Mouse (Mus musculus): ENCODE measurements around the gene Armh2. TPM values are rescaled to one million over a fixed set of nuclear protein-coding genes. Genes with fewer than 3 reads are reported as not detected.

The Armh2 gene
- polyA plus RNA-seq, 1 experiment from 2014 or later: not detected

DNA sequence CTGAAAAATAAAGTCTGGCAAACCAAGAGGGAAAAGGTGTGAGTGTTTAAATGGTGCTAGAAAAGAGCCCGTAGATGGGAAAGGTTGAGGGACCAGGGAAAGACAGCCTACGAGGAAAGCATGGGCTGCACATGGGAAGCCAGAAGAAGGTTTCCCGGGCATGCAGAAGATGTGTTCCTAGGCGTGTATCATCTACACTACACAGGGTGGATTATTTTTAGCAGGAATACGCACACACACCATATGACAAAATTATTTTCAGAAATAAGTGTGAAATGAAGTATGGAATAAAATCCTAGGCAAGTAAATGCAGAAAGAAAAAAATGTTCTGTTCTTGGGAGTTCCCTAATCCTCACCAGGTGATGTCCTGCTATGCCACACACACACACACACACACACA lies 46.4 kb downstream of the Armh2 start:
- Histone ChIP-seq H3K4me1 (replicated peaks) (0 out of 2 replicates have a peak, but pooled peaks cover 4% of the 10 kb centered on the region), H3K36me3 (no peaks in the 10 kb centered on the region), H3K27ac (no peak overlapping the region), H3K27me3 (no peaks in the 10 kb centered on the region), H3K4me3 (replicated peaks) (no peak overlapping the region), H3K4me2 (replicated peaks) (no peak overlapping the region), H3K9me3 (no peaks in the 10 kb centered on the region), H3K9ac (replicated peaks) (no peak overlapping the region)
- WGBS: 92% methylated on average over 5 of the region's 5 CpGs
- no peak for ATAC-seq

- WGBS: 70% methylated on average over 2 of the region's 2 CpGs
- no peak overlapping the region for H3K27ac ChIP-seq
- no peak overlapping the region for H3K9ac ChIP-seq (replicated peaks)
- H3K4me1 ChIP-seq (replicated peaks): no peaks in the 10 kb centered on the region
- H3K9me3 ChIP-seq: no peaks in the 10 kb centered on the region
- H3K27me3 ChIP-seq: no peaks in the 10 kb centered on the region
- ATAC-seq: no peak
- no peak overlapping the region for H3K4me3 ChIP-seq (replicated peaks)
- H3K4me2 ChIP-seq (replicated peaks): no peak overlapping the region
- H3K36me3 ChIP-seq: no peaks in the 10 kb centered on the region
These were observed 50.3 kb downstream of the Armh2 start for GRCm38 (mm10) chr13:24791349-24791748.

DNA sequence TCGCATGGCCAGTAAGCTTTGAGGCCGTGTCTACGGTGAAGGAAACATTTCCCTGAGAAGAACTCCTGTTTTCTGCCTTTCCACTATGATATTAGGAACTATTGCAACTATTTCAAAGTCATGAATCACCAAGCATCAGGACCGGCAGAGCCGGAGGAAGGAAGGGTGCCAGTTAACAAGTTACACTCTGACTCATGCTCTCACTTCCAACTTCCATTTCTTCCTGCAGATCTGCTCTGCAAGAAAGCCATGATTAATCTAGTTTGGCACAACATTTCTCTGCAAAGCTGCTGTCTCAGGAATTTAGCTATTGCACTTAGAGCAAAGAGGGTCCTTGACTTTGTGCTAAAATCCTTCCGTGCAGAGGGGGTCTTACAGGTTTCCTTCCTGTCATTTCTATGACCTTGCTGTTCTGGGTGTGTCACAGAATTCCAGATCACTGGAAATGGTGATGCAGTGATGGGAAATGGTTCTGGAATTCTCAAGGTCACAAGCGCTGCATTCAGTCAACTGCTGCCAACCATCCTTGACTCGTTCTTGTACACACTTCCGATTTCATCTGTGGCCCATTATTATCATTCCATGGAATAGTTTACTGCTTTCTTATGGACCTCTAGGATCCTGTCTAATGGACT lies 51.5 kb downstream of the Armh2 start:
- Histone ChIP-seq H3K27ac (no peak overlapping the region), H3K9me3 (no peaks in the 10 kb centered on the region), H3K4me1 (replicated peaks) (no peaks in the 10 kb centered on the region), H3K36me3 (no peaks in the 10 kb centered on the region), H3K27me3 (no peaks in the 10 kb centered on the region), H3K9ac (replicated peaks) (no peak overlapping the region), H3K4me3 (replicated peaks) (no peak overlapping the region), H3K4me2 (replicated peaks) (no peak overlapping the region)
- no peak for ATAC-seq
- 92% methylated on average over 9 of the region's 9 CpGs for WGBS

Other genes with a start within 250 kb of the Armh2 start
- gene Ripor2, start 159.0 kb upstream of the Armh2 start, polyA plus RNA-seq (2015; fragmentation: Nextera tagmentation; extraction: Ambion mirVana): 22.3 and 29.1 TPM in 2 replicates
- gene Gmnn, start 20.7 kb downstream of the Armh2 start, polyA plus RNA-seq (2015; fragmentation: Nextera tagmentation; extraction: Ambion mirVana): 43.9 and 45.7 TPM in 2 replicates
- 24.0 and 27.3 TPM in 2 replicates for gene BC005537, start 60.4 kb downstream of the Armh2 start, polyA plus RNA-seq (2015; fragmentation: Nextera tagmentation; extraction: Ambion mirVana)
- 45.6 and 46.3 TPM in 2 replicates for gene Acot13, start 90.3 kb downstream of the Armh2 start, polyA plus RNA-seq (2015; fragmentation: Nextera tagmentation; extraction: Ambion mirVana)
- 42.7 and 45.7 TPM in 2 replicates for gene Tdp2, start 90.4 kb downstream of the Armh2 start, polyA plus RNA-seq (2015; fragmentation: Nextera tagmentation; extraction: Ambion mirVana)
- gene D130043K22Rik, start 103.9 kb downstream of the Armh2 start, polyA plus RNA-seq (2015; fragmentation: Nextera tagmentation; extraction: Ambion mirVana): 2.6 and 2.7 TPM in 2 replicates
- 7.5 and 7.9 TPM in 2 replicates for gene Aldh5a1, start 196.4 kb downstream of the Armh2 start, polyA plus RNA-seq (2015; fragmentation: Nextera tagmentation; extraction: Ambion mirVana)
- gene Gpld1, start 201.9 kb downstream of the Armh2 start, polyA plus RNA-seq (2015; fragmentation: Nextera tagmentation; extraction: Ambion mirVana): 0.63 and 1.3 TPM in 2 replicates